Mouse (Mus musculus) small intestine, adult 2 months (tissue): ENCODE measurements around the gene Mrps11. TPM values are rescaled to one million over a fixed set of nuclear protein-coding genes. Genes with fewer than 3 reads are reported as not detected.

ENCODE experiments used
- H3K27ac ChIP-seq: fragments of 200-500 bp; 2 replicates; pipeline ENCODE4 v1.5.1; 2012; ENCODE audit warnings: low read depth, low read length, control low read depth, inconsistent platforms; ENCODE audit not compliant: insufficient read depth
- H3K27me3 ChIP-seq: fragments of 200-500 bp; 2 replicates; pipeline ENCODE4 v1.6.1; 2012; ENCODE audit warnings: mild to moderate bottlenecking, moderate library complexity, low read length, inconsistent platforms; ENCODE audit not compliant: control insufficient read depth, insufficient read depth
- H3K36me3 ChIP-seq: fragments of 200-500 bp; 2 replicates; pipeline ENCODE4 v1.6.1; 2012; ENCODE audit warnings: mild to moderate bottlenecking, low read length, control low read depth, inconsistent platforms; ENCODE audit not compliant: control insufficient read depth, insufficient read depth
- H3K4me1 ChIP-seq: fragments of 200-500 bp; 2 replicates; pipeline ENCODE4 v1.6.1; 2012; ENCODE audit warnings: low read length, inconsistent platforms, mixed read lengths; ENCODE audit not compliant: control insufficient read depth, insufficient read depth, insufficient read length
- H3K4me3 ChIP-seq: fragments of 200-500 bp; 2 replicates; pipeline ENCODE4 v1.5.1; 2012; ENCODE audit warnings: low read depth, mild to moderate bottlenecking, control low read depth, inconsistent platforms, low read length, moderate library complexity
- CTCF ChIP-seq: fragments of 200-500 bp; IDR thresholded peaks from 2 replicates; pipeline ENCODE4 v1.5.1; 2012; ENCODE audit warnings: low read depth, mild to moderate bottlenecking, control low read depth, inconsistent platforms, low read length, moderate library complexity, mixed read lengths; ENCODE audit not compliant: insufficient replicate concordance, insufficient read length; ENCODE audit errors: extremely low read depth
- POLR2A ChIP-seq: fragments of 200-500 bp; IDR thresholded peaks from 2 replicates; pipeline ENCODE4 v1.6.1; 2012; ENCODE audit warnings: low read depth, mild to moderate bottlenecking, control low read depth, inconsistent platforms, low read length, moderate library complexity
- WGBS: fragments of 180-500 bp; shearing (Covaris S2); methylation state at CpG from one replicate; pipeline ENCODE4 v1.1.7; 2018; 5-methylcytosine and 5-hydroxymethylcytosine counted together
- polyA plus RNA-seq: library from polyadenylated mRNA; depleted of rRNA; stranded (reverse); fragments of >200 nt; gene quantifications from 2 replicates; pipeline ENCODE4 v1.2.3, GENCODE M21; 2012

Gene Mrps11
- polyA plus RNA-seq, 1 experiment, result 32.8 TPM

DNA sequence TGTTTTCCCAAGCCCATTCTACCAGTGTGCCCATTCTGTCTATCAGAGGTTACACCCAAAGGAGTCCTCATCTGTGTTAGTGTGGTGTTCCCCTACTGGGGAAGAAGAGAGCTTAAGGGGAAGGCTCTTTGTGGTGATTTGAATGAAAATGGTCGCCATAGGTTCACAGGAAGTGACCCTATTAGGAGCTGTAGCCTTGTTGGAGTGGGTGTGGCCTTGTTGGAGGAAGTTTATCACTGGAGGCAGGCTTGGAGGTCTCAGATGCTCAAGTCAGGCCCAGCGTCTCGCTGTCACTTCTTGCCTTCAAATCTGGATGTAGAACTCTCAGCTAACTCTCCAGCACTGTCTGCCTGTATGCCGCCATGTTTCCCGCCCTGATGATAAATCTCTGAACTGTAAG, 12.0 kb upstream of the Mrps11 start:
- Histone ChIP-seq H3K27me3 (no peaks in the 10 kb centered on the region), H3K27ac (no peak overlapping the region), H3K4me3 (no peak overlapping the region), H3K36me3 (peaks cover 25% of the 10 kb centered on the region), H3K4me1 (no peaks in the 10 kb centered on the region)
- TF ChIP-seq POLR2A (no peak), CTCF (no peak)
- WGBS, result 86% methylated on average over 5 of the region's 5 CpGs

DNA sequence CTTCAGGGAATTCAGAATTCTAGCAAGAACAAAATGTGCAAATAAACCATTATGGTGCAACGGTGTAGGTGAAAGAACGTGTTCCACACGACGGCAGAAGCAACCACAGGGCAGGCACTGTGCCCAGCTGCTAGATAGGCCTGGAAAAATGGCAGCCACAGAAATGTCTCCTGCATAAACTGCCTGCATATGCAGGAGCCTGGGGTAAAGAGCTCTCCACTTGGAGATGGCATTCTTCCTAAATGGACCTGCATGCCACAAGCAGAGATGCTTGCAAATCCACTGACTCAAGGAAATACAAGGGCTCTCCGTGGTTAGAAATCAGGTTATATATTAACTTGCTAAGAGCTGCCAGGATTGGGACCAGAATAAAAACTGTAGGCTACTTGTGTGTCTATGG, 4.2 kb upstream of the Mrps11 start:
- Histone ChIP-seq H3K27ac (no peak overlapping the region), H3K27me3 (no peaks in the 10 kb centered on the region), H3K4me3 (no peak overlapping the region), H3K4me1 (no peaks in the 10 kb centered on the region), H3K36me3 (peaks cover 50% of the 10 kb centered on the region)
- WGBS, result 79% methylated on average over 5 of the region's 5 CpGs
- TF ChIP-seq POLR2A (no peak), CTCF (no peak)

DNA sequence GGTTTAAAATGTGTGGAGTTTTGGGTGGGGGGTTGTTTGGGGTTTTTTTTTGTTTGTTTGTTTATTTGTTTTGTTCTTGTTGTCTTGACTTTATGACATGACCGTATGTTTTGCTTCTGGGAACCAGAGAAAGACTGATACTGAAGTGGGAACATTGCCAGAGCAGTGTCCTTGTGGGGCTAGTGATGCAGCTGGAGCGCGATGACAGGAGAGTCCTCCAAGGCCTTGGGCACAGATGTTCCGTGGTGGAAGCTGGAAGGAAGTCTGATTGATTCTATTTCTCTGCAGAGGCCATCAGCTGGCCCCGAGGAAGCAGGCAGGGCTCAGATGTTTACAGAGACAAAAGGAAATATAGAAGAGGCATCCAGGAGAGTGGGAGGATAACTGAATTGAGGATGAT, 3.0 kb downstream of the Mrps11 start:
- 60% methylated on average over 5 of the region's 5 CpGs for WGBS
- Histone ChIP-seq H3K4me1 (no peaks in the 10 kb centered on the region), H3K27me3 (no peaks in the 10 kb centered on the region), H3K4me3 (no peak overlapping the region), H3K27ac (no peak overlapping the region), H3K36me3 (peaks cover 7% of the 10 kb centered on the region; the same call in 1 of the 2 replicates)
- TF ChIP-seq CTCF (no peak), POLR2A (no peak)

DNA sequence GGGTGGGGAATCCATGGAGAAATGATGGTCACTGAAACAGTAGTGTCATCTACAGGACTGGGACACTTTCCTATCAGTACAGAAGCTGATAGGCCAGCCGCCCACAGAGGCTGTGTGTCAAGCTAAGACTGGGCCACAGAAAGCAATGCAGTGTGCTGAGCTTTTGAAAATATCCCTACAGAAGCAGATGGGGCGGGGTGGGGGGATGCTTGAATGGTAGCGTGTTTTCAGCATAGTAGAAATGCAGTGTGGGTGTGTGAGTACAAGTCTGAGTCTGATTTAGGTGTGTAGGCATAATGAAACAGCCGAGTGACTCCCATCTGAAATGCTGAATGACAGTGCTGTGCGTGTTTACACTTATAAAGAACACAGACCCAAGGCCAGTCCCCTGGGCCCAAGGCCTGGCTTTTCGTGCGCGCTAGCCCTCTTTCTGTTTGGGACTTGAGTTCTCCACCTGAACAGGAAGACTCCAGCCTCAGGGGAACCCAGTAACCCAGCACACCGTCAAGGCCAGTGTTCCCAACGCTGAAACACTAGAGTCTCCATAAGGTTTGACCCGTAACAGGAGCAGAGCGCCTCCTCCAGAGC, 5.0 kb downstream of the Mrps11 start:
- 89% methylated on average over 12 of the region's 12 CpGs for WGBS
- H3K36me3 ChIP-seq, result peaks cover 7% of the 10 kb centered on the region; the same call in 1 of the 2 replicates
- H3K4me1 ChIP-seq, result no peaks in the 10 kb centered on the region
- no peaks in the 10 kb centered on the region for H3K27me3 ChIP-seq
- no peak for TF ChIP-seq CTCF
- TF ChIP-seq POLR2A, result no peak
- no peak overlapping the region for H3K4me3 ChIP-seq
- H3K27ac ChIP-seq, result no peak overlapping the region

DNA sequence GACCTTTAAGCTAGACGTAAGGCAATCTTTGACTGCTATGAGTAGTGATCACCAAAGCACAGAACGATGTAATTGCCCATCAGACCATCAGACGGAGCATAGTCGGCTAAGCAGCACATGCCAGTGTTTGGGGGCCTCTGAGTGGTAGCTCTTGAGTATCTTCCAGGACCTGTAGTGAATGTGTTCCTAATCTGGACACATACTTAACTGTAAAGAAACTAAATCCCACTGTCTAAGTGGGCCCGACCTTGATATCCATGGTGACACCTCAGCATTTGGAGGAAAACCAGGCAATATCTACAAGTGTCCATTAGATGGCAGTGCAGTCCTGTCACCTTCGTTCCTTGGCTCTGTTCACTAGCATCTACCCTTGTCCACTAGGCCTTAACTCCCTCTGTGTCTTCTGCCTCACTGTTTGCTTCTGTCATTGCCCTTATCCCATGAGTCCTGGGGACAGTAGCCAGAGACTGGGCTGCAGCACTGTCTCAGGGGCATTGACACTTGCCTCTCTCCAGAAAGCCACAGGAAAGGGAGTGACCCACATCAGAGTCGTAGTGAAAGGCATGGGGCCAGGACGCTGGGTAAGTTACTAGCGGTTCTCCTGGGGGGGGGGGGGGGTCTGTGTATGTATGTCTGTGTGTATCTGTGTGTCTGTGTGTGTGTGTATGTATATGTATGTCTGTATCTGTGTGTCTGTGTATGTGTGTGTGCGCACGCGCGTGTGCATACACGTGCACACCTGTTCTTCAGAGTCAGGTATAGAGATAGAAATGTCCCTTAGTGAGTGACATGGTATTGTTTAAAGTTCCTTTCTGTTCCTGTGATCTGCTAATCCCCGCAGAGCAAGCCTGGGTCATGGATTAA, 8.7 kb downstream of the Mrps11 start:
- Histone ChIP-seq H3K27me3 (no peaks in the 10 kb centered on the region), H3K4me1 (no peaks in the 10 kb centered on the region), H3K4me3 (no peak overlapping the region), H3K36me3 (peaks cover 7% of the 10 kb centered on the region; the same call in 1 of the 2 replicates), H3K27ac (no peak overlapping the region)
- no peak for TF ChIP-seq POLR2A
- peak; percentile 46; the same call in 1 of the 2 replicates for TF ChIP-seq CTCF
- WGBS, result 80% methylated on average over 15 of the region's 15 CpGs

DNA sequence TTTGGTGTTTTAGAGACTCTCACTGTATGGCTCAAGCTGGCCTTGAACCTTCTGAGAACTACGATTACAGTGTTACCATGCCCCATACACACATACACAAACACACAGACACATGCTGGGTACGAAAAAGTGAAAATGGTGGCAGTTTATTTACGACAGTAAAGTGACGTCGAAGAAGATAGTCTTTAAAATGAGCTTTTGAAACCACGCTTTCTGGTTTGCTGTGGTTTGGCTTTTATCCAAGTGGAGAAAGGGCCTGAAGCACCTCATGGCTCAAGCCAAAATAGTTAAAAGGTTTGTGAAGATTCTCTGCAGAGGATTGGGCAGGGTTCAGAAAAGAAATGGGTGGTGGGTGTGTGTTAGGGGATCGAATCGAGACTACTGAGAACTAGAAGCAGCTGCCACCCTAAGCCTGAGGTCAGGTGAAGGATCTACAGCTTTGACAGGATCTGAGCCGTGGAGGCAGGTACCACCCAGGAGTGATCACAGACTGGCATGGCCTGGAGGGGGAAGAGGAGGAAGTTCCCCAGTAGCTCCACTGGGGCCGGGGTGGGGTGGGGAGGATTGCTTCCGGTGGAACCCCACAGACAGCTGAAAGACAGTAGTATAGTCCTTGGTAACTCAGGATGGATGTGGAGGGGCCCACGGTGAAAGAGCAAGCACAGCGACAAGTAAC, 11.1 kb downstream of the Mrps11 start:
- no peaks in the 10 kb centered on the region for H3K27me3 ChIP-seq
- H3K36me3 ChIP-seq, result peaks cover 4% of the 10 kb centered on the region; the same call in 1 of the 2 replicates
- no peaks in the 10 kb centered on the region for H3K4me1 ChIP-seq
- H3K4me3 ChIP-seq, result no peak overlapping the region
- TF ChIP-seq CTCF (no peak), POLR2A (no peak)
- WGBS, result 72% methylated on average over 13 of the region's 13 CpGs
- no peak overlapping the region for H3K27ac ChIP-seq
